Mouse (Mus musculus): ENCODE measurements at regions not wholly inside any gene's neighbourhood (a gene's known extent, or its start where the extent isn't known, plus 50 kb on each side); places are given as distances from the start of the nearest gene placed in this dataset.
A peak's percentile ranks its signal among the peaks of the same experiment; 100 is the strongest.
"Not testable (repeated sequence)": the region's sequence is repeated elsewhere in the genome, so short reads cannot be mapped to it uniquely, and the experiment has no call there.

GRCm38 (mm10) chr7:125115322-125115996 is 329.0 kb upstream of the Kdm8 start:
- peak in 1 of 2 experiments; percentile 68 for DNase-seq (ENCODE audit: low spot score in 2 of 2)
- intact Hi-C loops (cut with DNase I): loop anchor here (5.0 kb wide), 3 partner anchors 208 to 368 kb away; no protein-coding TSS in a partner anchor

- intact Hi-C loops (cut with DNase I): loop anchor here (2.0 to 5.0 kb wide), 4 partner anchors 210 to 370 kb away; no protein-coding TSS in a partner anchor
- DNase-seq (ENCODE audit: low spot score in 2 of 2): peak; percentile 50 to 88
These were observed 327.3 kb upstream of the Kdm8 start for GRCm38 (mm10) chr7:125117173-125117572.

DNA sequence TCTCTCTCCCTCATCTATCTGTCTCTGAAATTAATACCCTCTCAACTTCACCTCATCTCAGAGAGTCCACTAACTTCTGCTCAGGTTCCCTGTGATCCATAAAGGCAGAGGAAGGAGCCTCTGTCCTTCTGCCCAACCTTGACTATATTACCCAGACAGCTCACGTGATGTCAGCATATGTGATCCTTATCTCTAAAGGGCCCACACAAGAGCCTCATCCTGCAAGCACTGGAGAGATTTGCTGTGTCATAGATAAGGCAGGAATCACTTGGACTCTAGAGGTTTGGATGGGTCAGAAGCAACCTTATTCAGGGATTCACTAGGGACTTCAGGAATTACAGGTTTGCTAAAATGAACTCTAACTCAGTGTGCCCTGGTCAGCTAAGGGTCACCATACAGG is 315.3 kb upstream of the Kdm8 start:
- intact Hi-C loops (cut with DNase I): no loop called here
- DNase-seq (ENCODE audit: low spot score in 2 of 2): no peak

- intact Hi-C loops (cut with DNase I): no loop called here
- DNase-seq (ENCODE audit: low spot score in 2 of 2): no peak
These were observed 312.5 kb upstream of the Kdm8 start for GRCm38 (mm10) chr7:125131968-125132367.

DNA sequence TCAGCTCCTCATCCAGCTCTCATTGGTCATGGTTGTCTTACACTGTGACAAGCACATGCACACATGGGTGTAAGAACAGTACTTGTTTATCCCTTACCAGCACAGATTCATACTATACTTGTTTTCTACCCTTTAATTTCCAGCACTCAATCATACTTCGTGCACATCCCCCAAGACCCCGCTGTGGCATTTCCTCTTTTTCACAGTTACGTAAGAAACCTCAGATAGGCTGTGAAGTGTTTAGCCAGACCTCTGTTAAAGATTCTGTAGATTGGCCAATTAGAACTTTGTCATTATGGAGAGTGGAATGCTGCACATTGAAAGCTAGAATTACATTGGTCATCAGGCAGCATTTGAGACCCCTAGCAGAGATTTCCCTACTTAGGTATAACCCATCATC is 305.9 kb upstream of the Kdm8 start:
- intact Hi-C loops (cut with DNase I): no loop called here
- DNase-seq (ENCODE audit: low spot score in 2 of 2): no peak

DNA sequence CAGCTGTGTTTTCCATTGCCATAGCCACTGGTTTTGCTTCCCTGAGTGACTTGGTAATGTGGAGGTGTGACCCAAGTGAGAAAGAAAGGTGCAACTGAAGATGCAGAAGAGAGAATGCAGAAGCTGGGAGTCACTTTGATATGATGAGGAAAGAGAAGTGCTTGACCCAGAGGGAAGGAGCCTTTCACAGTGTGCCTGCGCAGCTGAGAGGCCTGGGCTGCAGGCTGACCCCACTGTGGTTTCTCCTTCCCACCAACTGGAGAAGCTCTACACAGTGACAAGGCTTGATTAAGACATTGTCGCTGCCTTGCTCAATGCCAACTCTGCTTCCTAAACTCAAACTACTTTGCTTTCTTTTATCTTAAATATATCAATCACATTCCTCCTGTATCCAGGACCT is 305.3 kb upstream of the Kdm8 start:
- DNase-seq (ENCODE audit: low spot score in 2 of 2): no peak
- intact Hi-C loops (cut with DNase I): no loop called here

DNA sequence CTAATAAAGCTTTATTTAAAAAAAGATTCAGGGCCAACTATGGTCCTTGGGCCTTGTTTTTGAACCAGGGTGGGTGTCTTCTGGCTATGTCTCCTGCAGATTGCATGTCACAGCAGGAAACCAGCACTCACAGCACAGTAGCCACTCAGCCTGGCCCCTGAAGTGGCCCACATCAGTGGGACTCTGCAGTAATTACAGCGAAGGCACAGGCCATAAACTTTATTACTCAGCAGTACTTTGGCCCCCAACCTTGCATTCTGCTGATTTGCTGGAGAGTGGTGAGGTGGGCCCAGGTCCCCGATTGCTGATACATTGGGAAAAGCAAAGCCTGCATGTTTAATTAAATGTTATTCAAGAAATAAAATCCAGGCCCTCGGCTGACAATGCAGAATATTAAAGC is 303.6 kb upstream of the Kdm8 start:
- intact Hi-C loops (cut with DNase I): no loop called here
- DNase-seq (ENCODE audit: low spot score in 2 of 2): no peak

DNA sequence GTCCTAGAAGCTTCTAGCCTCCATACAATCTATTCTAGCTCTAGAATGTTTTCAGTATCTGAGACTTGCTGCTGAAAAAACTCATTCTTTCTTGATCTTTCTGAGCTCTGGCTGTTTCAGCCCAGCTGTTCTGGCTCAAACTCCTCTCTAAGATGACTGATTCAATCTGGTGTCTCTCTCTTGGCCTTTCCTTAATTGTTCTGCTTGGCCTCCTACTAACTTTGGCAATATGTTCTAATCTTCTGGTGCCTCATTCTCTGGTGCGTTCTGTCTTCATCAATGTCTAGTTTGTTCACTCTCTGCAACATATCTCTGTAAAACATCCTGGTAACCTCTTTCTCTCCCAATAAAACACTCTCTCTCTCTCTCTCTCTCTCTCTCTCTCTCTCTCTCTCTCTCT is 302.6 kb upstream of the Kdm8 start:
- intact Hi-C loops (cut with DNase I): no loop called here
- DNase-seq (ENCODE audit: low spot score in 2 of 2): no peak

DNA sequence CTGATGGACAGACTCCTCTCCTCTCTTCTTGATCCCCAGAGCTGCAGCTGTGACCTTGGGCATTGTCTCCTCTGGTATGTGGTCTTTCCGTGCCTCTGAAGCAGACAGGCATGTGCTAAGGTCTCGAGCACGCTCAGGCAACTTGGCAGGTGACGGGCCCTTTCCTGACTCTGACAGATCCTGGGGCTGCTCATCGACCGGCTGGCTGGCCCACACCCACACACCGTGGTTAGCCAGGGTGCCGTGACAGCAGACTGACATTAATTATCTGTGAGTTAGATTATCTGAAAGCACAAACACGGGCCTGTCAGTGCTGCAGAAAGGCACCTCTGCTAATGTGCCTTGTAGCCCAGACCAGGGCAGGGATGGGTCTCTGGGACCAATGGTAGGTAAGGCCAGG is 298.5 kb upstream of the Kdm8 start:
- DNase-seq (ENCODE audit: low spot score in 2 of 2): no peak
- intact Hi-C loops (cut with DNase I): no loop called here

DNA sequence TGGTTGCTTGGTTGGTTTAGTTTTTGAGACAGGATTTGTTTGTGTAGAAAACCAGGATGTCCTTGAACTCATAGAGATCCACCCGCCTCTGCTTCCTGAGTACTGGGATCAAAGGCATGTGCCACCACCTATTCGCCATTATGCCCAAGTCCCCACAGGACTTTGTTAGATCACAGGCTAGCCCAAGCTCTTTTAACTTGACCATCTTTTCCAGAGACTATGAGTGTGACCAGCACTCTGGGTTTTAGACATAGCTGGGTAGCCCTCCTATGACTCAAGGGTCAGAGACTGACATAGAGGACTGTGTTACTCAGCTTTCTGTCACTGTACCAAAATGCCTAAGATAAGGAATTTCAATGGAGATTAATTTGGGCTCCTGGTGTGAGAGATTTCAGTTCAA is 295.3 kb upstream of the Kdm8 start:
- intact Hi-C loops (cut with DNase I): no loop called here
- DNase-seq (ENCODE audit: low spot score in 2 of 2): no peak

GRCm38 (mm10) chr7:125149740-125150139 is 294.7 kb upstream of the Kdm8 start:
- intact Hi-C loops (cut with DNase I): no loop called here
- DNase-seq (ENCODE audit: low spot score in 2 of 2): no peak

DNA sequence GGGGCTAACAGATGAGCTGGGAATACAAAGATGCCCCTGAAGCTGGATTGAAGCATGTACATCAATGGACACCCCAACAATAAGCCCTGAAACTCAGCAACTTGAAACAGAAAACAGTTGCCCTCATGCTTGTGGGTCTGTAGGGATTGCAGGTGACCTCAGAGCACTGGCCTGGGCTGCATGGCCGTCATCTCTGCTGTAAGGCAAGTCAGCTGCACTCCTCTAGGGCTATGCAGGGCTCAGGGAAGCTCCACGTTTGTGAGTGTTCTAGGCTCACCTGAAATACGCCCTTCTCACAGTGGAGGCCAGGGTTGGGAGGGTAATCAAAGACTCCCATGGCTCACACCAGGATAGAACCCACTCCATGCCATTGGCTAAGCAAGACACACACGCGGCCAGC is 292.2 kb upstream of the Kdm8 start:
- intact Hi-C loops (cut with DNase I): no loop called here
- no peak for DNase-seq (ENCODE audit: low spot score in 2 of 2)

DNA sequence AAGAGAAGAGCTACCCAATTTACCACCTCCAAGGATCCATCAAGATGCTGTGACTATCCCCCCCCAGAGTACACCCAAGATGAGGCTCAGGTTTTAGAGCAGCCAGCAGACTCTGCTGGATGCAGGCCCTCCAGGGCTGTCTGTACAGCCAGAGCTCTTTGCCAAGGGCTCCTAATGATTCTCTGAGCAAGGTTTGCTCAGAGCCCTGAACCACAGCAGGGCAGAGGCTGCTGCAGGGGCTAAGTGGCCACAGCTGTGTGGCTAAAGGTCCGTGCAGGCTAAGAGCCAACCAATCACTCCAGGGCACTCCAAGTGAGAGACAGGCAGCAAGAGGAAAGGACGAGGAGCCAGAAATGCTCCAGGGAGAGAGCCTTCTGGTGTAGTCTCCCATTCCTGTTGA is 289.2 kb upstream of the Kdm8 start:
- no peak for DNase-seq (ENCODE audit: low spot score in 2 of 2)
- intact Hi-C loops (cut with DNase I): no loop called here

DNA sequence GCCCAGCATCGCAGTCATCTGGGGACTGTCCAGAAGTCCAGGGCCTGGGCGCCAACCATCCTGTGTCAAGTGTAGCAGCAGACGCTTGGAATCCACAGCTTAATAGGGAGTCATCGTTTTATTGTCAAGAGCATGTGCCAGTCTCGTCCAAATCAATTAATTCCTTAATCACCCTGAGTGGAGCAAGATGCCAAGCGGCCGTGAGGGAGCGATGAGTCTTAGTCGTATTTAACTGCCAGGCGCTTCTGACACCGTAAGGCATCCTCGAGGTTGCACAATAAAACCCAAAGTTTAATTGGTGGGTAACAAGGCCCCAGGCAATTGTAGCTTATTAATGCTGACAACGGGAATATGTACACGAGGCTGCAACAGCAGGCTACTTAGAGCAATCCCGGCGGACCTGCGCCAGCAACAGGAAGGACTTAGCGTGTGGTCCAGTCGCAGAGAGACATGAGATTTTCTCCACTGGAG is 277.6 kb upstream of the Kdm8 start:
- no peak for DNase-seq (ENCODE audit: low spot score in 2 of 2)
- intact Hi-C loops (cut with DNase I): loop anchor here (10.0 kb wide), 1 partner anchor 62 kb away; no protein-coding TSS in a partner anchor

DNA sequence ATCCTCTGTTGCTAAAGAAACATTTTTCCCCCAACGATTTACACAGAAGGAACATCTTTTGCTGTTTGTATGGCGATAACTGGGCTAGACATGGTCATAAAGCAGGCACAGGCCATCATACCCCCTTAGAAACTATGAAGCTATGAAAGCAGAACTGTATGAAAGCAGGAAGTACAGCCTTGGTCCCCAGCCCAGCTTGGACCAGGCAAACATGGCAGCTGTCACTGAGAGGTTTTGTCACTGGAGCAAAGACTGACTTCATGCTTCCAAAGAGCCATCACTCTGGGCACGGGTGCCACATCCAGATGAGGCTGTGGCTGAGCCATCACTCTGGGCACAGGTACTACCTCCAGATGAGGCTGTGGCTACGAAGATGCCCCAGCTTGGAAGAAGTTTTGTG is 276.8 kb upstream of the Kdm8 start:
- intact Hi-C loops (cut with DNase I): loop anchor here (10.0 kb wide), 1 partner anchor 63 kb away; no protein-coding TSS in a partner anchor

DNA sequence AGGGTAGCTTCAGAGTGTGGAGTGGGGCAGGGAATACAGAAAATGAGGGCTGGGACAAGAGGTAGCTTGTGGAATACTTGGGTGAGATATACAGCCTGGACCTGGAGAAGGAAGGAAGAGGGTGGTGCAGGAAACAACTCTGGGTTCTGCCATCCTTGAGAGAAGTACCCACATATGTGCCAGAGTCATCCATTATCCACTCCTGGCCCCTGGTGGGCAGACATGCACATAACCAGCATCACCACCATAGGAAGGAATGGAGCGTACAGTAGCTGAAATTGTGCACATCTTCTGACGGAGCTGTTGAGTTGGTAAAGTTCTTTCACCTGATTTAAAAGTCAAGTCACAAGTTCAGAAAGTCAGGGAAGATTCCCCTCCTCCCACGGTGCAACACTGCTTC is 262.9 kb upstream of the Kdm8 start:
- DNase-seq (ENCODE audit: low spot score in 2 of 2): peak; percentile 75 to 81
- intact Hi-C loops (cut with DNase I): loop anchor here (2.0 to 10.0 kb wide), 4 partner anchors 797 to 1657 kb away; no protein-coding TSS in a partner anchor

More for the DNA sequence above, 276.8 kb upstream of the Kdm8 start:
- no peak for DNase-seq (ENCODE audit: low spot score in 2 of 2)

GRCm38 (mm10) chr7:125182266-125182665 is 262.2 kb upstream of the Kdm8 start:
- intact Hi-C loops (cut with DNase I): loop anchor here (2.0 to 10.0 kb wide), 4 partner anchors 211 to 1220 kb away; no protein-coding TSS in a partner anchor
- peak; percentile 16 to 38 for DNase-seq (ENCODE audit: low spot score in 2 of 2)

DNA sequence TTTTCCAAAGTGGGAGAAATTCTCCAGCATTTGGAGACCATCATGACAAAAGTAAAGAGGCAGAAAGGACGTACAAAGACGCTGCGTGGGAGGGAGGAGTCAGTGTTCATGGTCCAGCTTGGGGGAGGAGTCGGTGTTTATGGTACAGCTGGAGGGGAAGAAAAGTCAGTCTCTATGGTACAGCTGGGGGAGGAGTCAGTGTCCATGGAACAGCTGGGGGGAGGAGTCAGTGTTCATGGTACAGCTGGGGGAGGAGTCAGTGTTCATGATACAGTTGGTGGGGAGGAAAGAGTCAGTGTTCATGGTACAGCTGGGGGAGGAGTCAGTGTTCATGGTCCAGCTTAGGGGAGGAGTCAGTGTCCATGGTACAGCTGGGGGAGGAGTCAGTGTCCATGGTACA is 261.5 kb upstream of the Kdm8 start:
- intact Hi-C loops (cut with DNase I): loop anchor here (2.0 to 10.0 kb wide), 4 partner anchors 210 to 1221 kb away; no protein-coding TSS in a partner anchor
- not testable (repeated sequence) for DNase-seq (ENCODE audit: low spot score in 2 of 2)

GRCm38 (mm10) chr7:125185037-125185679 is 259.3 kb upstream of the Kdm8 start:
- intact Hi-C loops (cut with DNase I): loop anchor here (10.0 kb wide), 1 partner anchor 800 kb away; no protein-coding TSS in a partner anchor
- DNase-seq (ENCODE audit: low spot score in 2 of 2): no peak

- intact Hi-C loops (cut with DNase I): loop anchor here (10.0 kb wide), 1 partner anchor 802 kb away; no protein-coding TSS in a partner anchor
- DNase-seq (ENCODE audit: low spot score in 2 of 2): no peak
These were observed 257.3 kb upstream of the Kdm8 start for GRCm38 (mm10) chr7:125187011-125187740.

Data from left cerebral cortex, postnatal 25 days (tissue).